In genomic region chr7:99864241-99865028, GRCm38 (mm10) we compare ENCODE assay signal across 11 mouse cellular contexts. TPM values are rescaled to one million over a fixed set of nuclear protein-coding genes. Genes with fewer than 3 reads are reported as not detected.
A peak's percentile ranks its signal among the peaks of the same experiment; 100 is the strongest.
DNase-seq lines count a peak whose midpoint lies in the region; ATAC-seq and TF ChIP-seq lines count a peak whose summit lies in the region.
"Had no signal": no experiment of that assay in that cellular context is flagged by ENCODE, and none has a peak within 500 bp of the region (broad histone marks: within the 10 kb centered on the region; RNA-seq: fewer than 3 reads in every experiment).

No protein-coding gene starts in this region.

- no peak overlapping the region for H3K9ac ChIP-seq in forebrain, embryonic 16.5 days (replicated peaks; ENCODE audit: low read depth, low read length)
- no peak overlapping the region for H3K9ac ChIP-seq in lung, postnatal 0 days (replicated peaks; ENCODE audit: low read depth)
- H3K9ac ChIP-seq: intestine, embryonic 15.5 days; neural tube, embryonic 12.5 days had no signal

- H3K4me1 ChIP-seq in forebrain, embryonic 10.5 days: peaks cover 34% of the 10 kb centered on the region
- H3K4me1 ChIP-seq in forebrain, embryonic 16.5 days (replicated peaks; ENCODE audit: control insufficient read depth, insufficient read depth, low read length): no peaks in the 10 kb centered on the region
- peaks cover 3% of the 10 kb centered on the region; the same call in 1 of the 2 replicates for H3K4me1 ChIP-seq in lung, postnatal 0 days (ENCODE audit: insufficient read depth, low read depth, low read length)
- H3K4me1 ChIP-seq: intestine, embryonic 15.5 days had no signal

- no peak overlapping the region for H3K4me3 ChIP-seq in forebrain, embryonic 10.5 days
- no peak overlapping the region for H3K4me3 ChIP-seq in forebrain, embryonic 16.5 days (replicated peaks; ENCODE audit: low read length)
- no peak overlapping the region for H3K4me3 ChIP-seq in layer of hippocampus, adult 2 months
- no peak overlapping the region for H3K4me3 ChIP-seq in lung, postnatal 0 days (ENCODE audit: low read depth, low read length)
- H3K4me3 ChIP-seq: intestine, embryonic 15.5 days; neural tube, embryonic 12.5 days had no signal

- H3K27ac ChIP-seq in forebrain, embryonic 10.5 days: peak overlapping the region; percentile 81
- H3K27ac ChIP-seq in forebrain, embryonic 16.5 days (ENCODE audit: low read length): no peak overlapping the region
- H3K27ac ChIP-seq in layer of hippocampus, adult 2 months: peak overlapping the region; percentile 81
- no peak overlapping the region for H3K27ac ChIP-seq in lung, postnatal 0 days (ENCODE audit: low read length)
- H3K27ac ChIP-seq: intestine, embryonic 15.5 days; neural tube, embryonic 12.5 days had no signal

- H3K9me3 ChIP-seq in forebrain, embryonic 10.5 days: no peaks in the 10 kb centered on the region
- H3K9me3 ChIP-seq in forebrain, embryonic 16.5 days (ENCODE audit: control insufficient read depth, low read length): no peaks in the 10 kb centered on the region
- no peaks in the 10 kb centered on the region for H3K9me3 ChIP-seq in lung, postnatal 0 days (ENCODE audit: low read length)
- H3K9me3 ChIP-seq: intestine, embryonic 15.5 days; neural tube, embryonic 12.5 days had no signal

- H3K27me3 ChIP-seq in forebrain, embryonic 10.5 days (ENCODE audit: poor library complexity, severe bottlenecking): no peaks in the 10 kb centered on the region
- no peaks in the 10 kb centered on the region for H3K27me3 ChIP-seq in forebrain, embryonic 16.5 days (replicated peaks; ENCODE audit: control insufficient read depth, insufficient read depth, low read length)
- no peaks in the 10 kb centered on the region for H3K27me3 ChIP-seq in lung, postnatal 0 days (replicated peaks; ENCODE audit: insufficient read depth, low read length)
- H3K27me3 ChIP-seq: intestine, embryonic 15.5 days; neural tube, embryonic 12.5 days had no signal

- 47% methylated on average over 11 of the region's 11 CpGs for WGBS in forebrain, embryonic 10.5 days
- 32% methylated on average over 11 of the region's 11 CpGs for WGBS in forebrain, embryonic 16.5 days
- WGBS in lung, postnatal 0 days: 55% methylated on average over 11 of the region's 11 CpGs

- no peak for ATAC-seq in forebrain, embryonic 16.5 days
- ATAC-seq in lung, postnatal 0 days: no peak
- ATAC-seq: intestine, embryonic 15.5 days had no signal

- peak; percentile 63 for DNase-seq in forebrain, embryonic 10.5 days (ENCODE audit: extremely low spot score, low spot score)
- no peak for DNase-seq in layer of hippocampus, adult 2 months (ENCODE audit: low spot score in 2 of 2)
- DNase-seq in layer of hippocampus, adult 11-12 months (ENCODE audit: low spot score): no peak
- peak; percentile 25 for DNase-seq in R1 (ENCODE audit: low read depth, low spot score)
- DNase-seq in fibroblast of lung, adult 2 months (ENCODE audit: low read depth): peak; percentile 54
- no peak for DNase-seq in lung, postnatal 0 days (ENCODE audit: low spot score)
- DNase-seq in kidney, adult 11 months: no peak
- DNase-seq: lung, postnatal 4 days had no signal

- H3K36me3 ChIP-seq in forebrain, embryonic 10.5 days (replicated peaks): no peaks in the 10 kb centered on the region
- H3K36me3 ChIP-seq in forebrain, embryonic 16.5 days (ENCODE audit: control insufficient read depth, insufficient read depth): no peaks in the 10 kb centered on the region
- no peaks in the 10 kb centered on the region for H3K36me3 ChIP-seq in lung, postnatal 0 days (ENCODE audit: insufficient read depth, low read length)
- H3K36me3 ChIP-seq: intestine, embryonic 15.5 days; neural tube, embryonic 12.5 days had no signal

- H3K4me2 ChIP-seq in forebrain, embryonic 16.5 days (ENCODE audit: low read length): no peak overlapping the region
- H3K4me2 ChIP-seq in lung, postnatal 0 days (replicated peaks; ENCODE audit: low read depth, low read length): no peak overlapping the region
- H3K4me2 ChIP-seq: intestine, embryonic 15.5 days; neural tube, embryonic 12.5 days had no signal

- no peak for TF ChIP-seq EP300 in lung, postnatal 0 days (IDR thresholded peaks at IDR 0.05)

- no peak for TF ChIP-seq CTCF in layer of hippocampus, adult 2 months (conservative IDR thresholded peaks at IDR 0.05)
- TF ChIP-seq CTCF in lung, postnatal 0 days (IDR thresholded peaks at IDR 0.05): no peak

RNA-seq across cellular contexts. Expression of gene Spcs2, which starts 1.2 kb away (rescaled TPM):
- 367 and 394 TPM in 2 replicates for polyA plus RNA-seq in forebrain, embryonic 10.5 days (2016; fragmentation: Nextera tagmentation; extraction: Ambion mirVana)
- polyA plus RNA-seq in forebrain, embryonic 16.5 days (2015; fragmentation: Nextera tagmentation; extraction: Ambion mirVana): 278 and 304 TPM in 2 replicates
- 10 to 100 TPM; 94.6 to 99.4 TPM for total RNA-seq in layer of hippocampus, adult 2 months (2021)
- 318 and 342 TPM in 2 replicates for polyA plus RNA-seq in lung, postnatal 0 days (2015; fragmentation: Nextera tagmentation; extraction: Ambion mirVana)

RNA-seq across cellular contexts. Expression of gene Xrra1, which starts 5.5 kb away (rescaled TPM):
- 0.48 and 0.52 TPM in 2 replicates for polyA plus RNA-seq in forebrain, embryonic 10.5 days (2016; fragmentation: Nextera tagmentation; extraction: Ambion mirVana)
- polyA plus RNA-seq in forebrain, embryonic 16.5 days (2015; fragmentation: Nextera tagmentation; extraction: Ambion mirVana): 0.60 and 0.70 TPM in 2 replicates
- 1 to 10 TPM; 1.2 to 1.4 TPM for total RNA-seq in layer of hippocampus, adult 2 months (2021)
- 1.1 and 1.3 TPM in 2 replicates for polyA plus RNA-seq in lung, postnatal 0 days (2015; fragmentation: Nextera tagmentation; extraction: Ambion mirVana)

RNA-seq across cellular contexts. Expression of gene Neu3, which starts 36.2 kb away (rescaled TPM):
- 2.1 and 2.2 TPM in 2 replicates for polyA plus RNA-seq in forebrain, embryonic 10.5 days (2016; fragmentation: Nextera tagmentation; extraction: Ambion mirVana)
- polyA plus RNA-seq in forebrain, embryonic 16.5 days (2015; fragmentation: Nextera tagmentation; extraction: Ambion mirVana): 1.6 and 1.7 TPM in 2 replicates
- 1 to 10 TPM; 3.3 to 3.6 TPM for total RNA-seq in layer of hippocampus, adult 2 months (2021)
- polyA plus RNA-seq in lung, postnatal 0 days (2015; fragmentation: Nextera tagmentation; extraction: Ambion mirVana): 5.8 and 7.6 TPM in 2 replicates

Comparison
In these comparisons a context has a peak if more than half of its experiments do, and no peak if none do; other contexts are left out.
1. H3K27ac ChIP-seq: peak in forebrain, embryonic 10.5 days (single experiment) and layer of hippocampus, adult 2 months (single experiment); none in forebrain, embryonic 16.5 days (single experiment) and lung, postnatal 0 days (single experiment).
2. DNase-seq: peak in forebrain, embryonic 10.5 days (single experiment), R1 (single experiment) and fibroblast of lung, adult 2 months (single experiment); none in layer of hippocampus, adult 2 months (0 of 2), layer of hippocampus, adult 11-12 months (single experiment), lung, postnatal 0 days (single experiment) and kidney, adult 11 months (single experiment).